In genomic region chr1:171282086-171282805, GRCm38 (mm10) we compare ENCODE assay signal across 8 mouse cellular contexts. TPM values are rescaled to one million over a fixed set of nuclear protein-coding genes. Genes with fewer than 3 reads are reported as not detected.
DNase-seq lines count a peak whose midpoint lies in the region; ATAC-seq and TF ChIP-seq lines count a peak whose summit lies in the region.

No protein-coding gene starts in this region.

- H3K27me3 ChIP-seq in kidney, postnatal 0 days (ENCODE audit: insufficient read depth, low read length): no peaks in the 10 kb centered on the region
- no peaks in the 10 kb centered on the region for H3K27me3 ChIP-seq in embryonic facial prominence, embryonic 12.5 days
- no peaks in the 10 kb centered on the region for H3K27me3 ChIP-seq in liver, embryonic 14.5 days (ENCODE audit: control insufficient read depth, insufficient read depth, low read length)

- H3K9ac ChIP-seq in kidney, postnatal 0 days (ENCODE audit: low read depth, low read length): no peak overlapping the region; the same call in 1 of the 2 replicates
- no peak overlapping the region for H3K9ac ChIP-seq in embryonic facial prominence, embryonic 12.5 days
- peak overlapping the region; percentile 100 for H3K9ac ChIP-seq in liver, embryonic 14.5 days (replicated peaks)

- H3K27ac ChIP-seq in kidney, postnatal 0 days: no peak overlapping the region
- H3K27ac ChIP-seq in embryonic facial prominence, embryonic 12.5 days: peak overlapping the region; percentile 83; the same call in 1 of the 2 replicates
- H3K27ac ChIP-seq in liver, embryonic 14.5 days: peak overlapping the region; percentile 96

- H3K4me3 ChIP-seq in kidney, postnatal 0 days (replicated peaks; ENCODE audit: low read depth, low read length): no peak overlapping the region
- H3K4me3 ChIP-seq in embryonic facial prominence, embryonic 12.5 days: no peak overlapping the region
- H3K4me3 ChIP-seq in liver, embryonic 14.5 days (ENCODE audit: insufficient read depth in 1 of 2, low read depth in 2 of 2, low read length in 2 of 2): peak overlapping the region; percentile 66 to 93

- DNase-seq in cerebellum, adult 8-10 months: peak; percentile 21
- no peak for DNase-seq in kidney, postnatal 0 days (ENCODE audit: low spot score)
- DNase-seq in kidney, postnatal 25 days: no peak
- DNase-seq in liver, embryonic 14.5 days (ENCODE audit: low read depth in 3 of 3, low spot score in 3 of 3): no peak
- DNase-seq in embryo, embryonic 10.5 days (ENCODE audit: low spot score): no peak
- DNase-seq in right cerebral cortex, adult 2 months (ENCODE audit: low spot score in 2 of 2): no peak

- H3K4me2 ChIP-seq in kidney, postnatal 0 days (ENCODE audit: low read length): peak overlapping the region; percentile 65; the same call in 1 of the 2 replicates
- peak overlapping the region; percentile 64; the same call in 1 of the 2 replicates for H3K4me2 ChIP-seq in embryonic facial prominence, embryonic 12.5 days (replicated peaks)
- H3K4me2 ChIP-seq in liver, embryonic 14.5 days (ENCODE audit: low read depth): peak overlapping the region; percentile 78

- H3K4me1 ChIP-seq in kidney, postnatal 0 days (replicated peaks; ENCODE audit: insufficient read depth, low read length): peaks cover 11% of the 10 kb centered on the region; the same call in 1 of the 2 replicates
- H3K4me1 ChIP-seq in embryonic facial prominence, embryonic 12.5 days: peaks cover 28% of the 10 kb centered on the region
- peaks cover 11 to 15% of the 10 kb centered on the region in 2 experiments for H3K4me1 ChIP-seq in liver, embryonic 14.5 days (replicated peaks; ENCODE audit: control insufficient read depth in 2 of 2, insufficient read depth in 2 of 2, low read length in 1 of 2)

- H3K9me3 ChIP-seq in kidney, postnatal 0 days (replicated peaks; ENCODE audit: low read length): no peaks in the 10 kb centered on the region
- H3K9me3 ChIP-seq in embryonic facial prominence, embryonic 12.5 days: no peaks in the 10 kb centered on the region
- no peaks in the 10 kb centered on the region for H3K9me3 ChIP-seq in liver, embryonic 14.5 days (ENCODE audit: control insufficient read depth, low read length)

- peaks cover 16% of the 10 kb centered on the region; the same call in 1 of the 2 replicates for H3K36me3 ChIP-seq in kidney, postnatal 0 days (ENCODE audit: insufficient read depth, low read length)
- peaks cover 61% of the 10 kb centered on the region for H3K36me3 ChIP-seq in embryonic facial prominence, embryonic 12.5 days
- peaks cover 47% of the 10 kb centered on the region for H3K36me3 ChIP-seq in liver, embryonic 14.5 days (replicated peaks; ENCODE audit: control insufficient read depth, insufficient read depth, low read depth)

- 81% methylated on average over 18 of the region's 18 CpGs for WGBS in kidney, postnatal 0 days
- 79% methylated on average over 18 of the region's 18 CpGs for WGBS in embryonic facial prominence, embryonic 12.5 days
- WGBS in liver, embryonic 14.5 days (ENCODE audit: insufficient replicate concordance): 62% methylated on average over 18 of the region's 18 CpGs

- TF ChIP-seq CTCF in kidney, postnatal 0 days (IDR thresholded peaks at IDR 0.05; ENCODE audit: low read depth): no peak
- no peak for TF ChIP-seq CTCF in liver, embryonic 14.5 days (IDR thresholded peaks at IDR 0.05; ENCODE audit: low read depth)

- no peak for TF ChIP-seq EP300 in liver, embryonic 14.5 days (IDR thresholded peaks at IDR 0.05; ENCODE audit: low read depth)

- no peak for ATAC-seq in cerebellum, adult (ENCODE audit: insufficient number of reproducible peaks, low FRiP score, low TSS enrichment)
- no peak for ATAC-seq in kidney, postnatal 0 days (replicated peaks; ENCODE audit: low FRiP score, low read depth)
- no peak for ATAC-seq in embryonic facial prominence, embryonic 12.5 days (ENCODE audit: insufficient number of reproducible peaks, insufficient read depth, low FRiP score, low TSS enrichment)
- ATAC-seq in liver, embryonic 14.5 days (ENCODE audit: insufficient read depth): no peak

RNA-seq across cellular contexts. Expression of gene Ppox, which starts 1.3 kb away (rescaled TPM):
- 46.4 and 48.2 TPM in 2 replicates for polyA plus RNA-seq in kidney, postnatal 0 days (2015; fragmentation: Nextera tagmentation; extraction: Ambion mirVana)
- 75.4 and 79.1 TPM in 2 replicates for polyA plus RNA-seq in embryonic facial prominence, embryonic 12.5 days (2016; fragmentation: Nextera tagmentation; extraction: Ambion mirVana)
- 161 and 178 TPM in 2 replicates for polyA plus RNA-seq in liver, embryonic 14.5 days (2012; rRNA removed)
- 170 and 191 TPM in 2 replicates for polyA plus RNA-seq in liver, embryonic 14.5 days (2014; fragmentation: Nextera tagmentation; extraction: Ambion mirVana)

RNA-seq across cellular contexts. Expression of gene Usp21, which starts 5.5 kb away (rescaled TPM):
- polyA plus RNA-seq in kidney, postnatal 0 days (2015; fragmentation: Nextera tagmentation; extraction: Ambion mirVana): 59.4 and 63.3 TPM in 2 replicates
- 135 and 139 TPM in 2 replicates for polyA plus RNA-seq in embryonic facial prominence, embryonic 12.5 days (2016; fragmentation: Nextera tagmentation; extraction: Ambion mirVana)
- 17.1 and 18.0 TPM in 2 replicates for polyA plus RNA-seq in liver, embryonic 14.5 days (2012; rRNA removed)
- polyA plus RNA-seq in liver, embryonic 14.5 days (2014; fragmentation: Nextera tagmentation; extraction: Ambion mirVana): 17.4 and 21.6 TPM in 2 replicates

RNA-seq across cellular contexts. Expression of gene B4galt3, which starts 12.1 kb away (rescaled TPM):
- polyA plus RNA-seq in kidney, postnatal 0 days (2015; fragmentation: Nextera tagmentation; extraction: Ambion mirVana): 63.9 and 72.0 TPM in 2 replicates
- polyA plus RNA-seq in embryonic facial prominence, embryonic 12.5 days (2016; fragmentation: Nextera tagmentation; extraction: Ambion mirVana): 86.0 and 89.3 TPM in 2 replicates
- 14.5 and 14.7 TPM in 2 replicates for polyA plus RNA-seq in liver, embryonic 14.5 days (2012; rRNA removed)
- 12.7 and 17.3 TPM in 2 replicates for polyA plus RNA-seq in liver, embryonic 14.5 days (2014; fragmentation: Nextera tagmentation; extraction: Ambion mirVana)

RNA-seq across cellular contexts. Expression of gene Ufc1, which starts 12.6 kb away (rescaled TPM):
- polyA plus RNA-seq in kidney, postnatal 0 days (2015; fragmentation: Nextera tagmentation; extraction: Ambion mirVana): 133 and 136 TPM in 2 replicates
- polyA plus RNA-seq in embryonic facial prominence, embryonic 12.5 days (2016; fragmentation: Nextera tagmentation; extraction: Ambion mirVana): 102 and 105 TPM in 2 replicates
- 14.5 and 23.3 TPM in 2 replicates for polyA plus RNA-seq in liver, embryonic 14.5 days (2012; rRNA removed)
- 45.8 and 51.6 TPM in 2 replicates for polyA plus RNA-seq in liver, embryonic 14.5 days (2014; fragmentation: Nextera tagmentation; extraction: Ambion mirVana)

RNA-seq across cellular contexts. Expression of gene Ndufs2, which starts 31.1 kb away (rescaled TPM):
- 375 and 405 TPM in 2 replicates for polyA plus RNA-seq in kidney, postnatal 0 days (2015; fragmentation: Nextera tagmentation; extraction: Ambion mirVana)
- 236 and 243 TPM in 2 replicates for polyA plus RNA-seq in embryonic facial prominence, embryonic 12.5 days (2016; fragmentation: Nextera tagmentation; extraction: Ambion mirVana)
- polyA plus RNA-seq in liver, embryonic 14.5 days (2012; rRNA removed): 53.6 and 72.4 TPM in 2 replicates
- polyA plus RNA-seq in liver, embryonic 14.5 days (2014; fragmentation: Nextera tagmentation; extraction: Ambion mirVana): 136 TPM in 2 replicates

Comparison
In these comparisons a context has a peak if more than half of its experiments do, and no peak if none do; other contexts are left out.
1. H3K4me3 ChIP-seq: peak in liver, embryonic 14.5 days (2 of 2); none in kidney, postnatal 0 days (single experiment) and embryonic facial prominence, embryonic 12.5 days (single experiment).
2. Peak in every context shown above with its lines, with median percentiles within 50 percentile points of each other: H3K4me2 ChIP-seq.